Mouse (Mus musculus): ENCODE data around the gene Cacna1c.

- no peak for TF ChIP-seq CTCF (IDR thresholded peaks at IDR 0.05; ENCODE audit: low read depth)
- TF ChIP-seq EP300 (IDR thresholded peaks at IDR 0.05; ENCODE audit: low read depth), result no peak
Measured at GRCm38 (mm10) chr6:119228861-119229603, 32.8 kb upstream of the Cacna1c start.

Data from liver, postnatal 0 days (tissue).